16 mouse cellular contexts compared by ENCODE assay signal in genomic region chr13:72184116-72184845, GRCm38 (mm10).
DNase-seq lines count a peak whose midpoint lies in the region; ATAC-seq lines count a peak whose summit lies in the region.
"Had no signal": no experiment of that assay in that cellular context is flagged by ENCODE, and none has a peak within 500 bp of the region (broad histone marks: within the 10 kb centered on the region; RNA-seq: fewer than 3 reads in every experiment).

No protein-coding gene starts in this region.

- H3K4me2 ChIP-seq in hindbrain, embryonic 16.5 days (ENCODE audit: low read length) = no peak overlapping the region; the same call in 1 of the 2 replicates
- H3K4me2 ChIP-seq: heart, embryonic 13.5 days; limb, embryonic 15.5 days had no signal

- H3K36me3 ChIP-seq in hindbrain, embryonic 16.5 days (ENCODE audit: control insufficient read depth, insufficient read depth, low read length) = no peaks in the 10 kb centered on the region
- H3K36me3 ChIP-seq: heart, embryonic 13.5 days; limb, embryonic 15.5 days had no signal

- peak; percentile 43 for DNase-seq in heart, adult 11 months
- no peak for DNase-seq in heart, postnatal 25 days (ENCODE audit: low spot score)
- peak; percentile 8 for DNase-seq in testis, postnatal 14 days (ENCODE audit: low spot score)
- no peak for DNase-seq in testis, postnatal 10 days (ENCODE audit: low spot score)
- DNase-seq in retina, postnatal 7 days (ENCODE audit: low read depth, low spot score) = peak; percentile 4
- DNase-seq in left cerebral cortex, adult 11 months (ENCODE audit: low spot score) = no peak
- no peak for DNase-seq in right cerebral cortex, postnatal 10 days (ENCODE audit: low spot score in 2 of 2)
- DNase-seq: cerebellum, adult 9-10 months; gastrocnemius, postnatal 36 days; kidney, adult 9 months; right cerebral cortex, postnatal 14 days had no signal

- H3K4me1 ChIP-seq in hindbrain, embryonic 16.5 days (ENCODE audit: control insufficient read depth, insufficient read depth, low read depth, low read length) = no peaks in the 10 kb centered on the region; the same call in 1 of the 2 replicates

- H3K27me3 ChIP-seq in hindbrain, embryonic 16.5 days (replicated peaks; ENCODE audit: control insufficient read depth, insufficient read depth, low read length) = no peaks in the 10 kb centered on the region
- H3K27me3 ChIP-seq: heart, embryonic 13.5 days; limb, embryonic 15.5 days had no signal

- H3K27ac ChIP-seq in hindbrain, embryonic 16.5 days (ENCODE audit: low read depth, low read length) = no peak overlapping the region
- H3K27ac ChIP-seq: heart, embryonic 13.5 days; limb, embryonic 15.5 days had no signal

- H3K4me3 ChIP-seq in hindbrain, embryonic 16.5 days (ENCODE audit: low read length) = no peak overlapping the region
- H3K4me3 ChIP-seq: erythroblast, embryonic 14.5 days; heart, embryonic 13.5 days; limb, embryonic 15.5 days had no signal

- intact Hi-C loops in heart, postnatal 25 days (cut with DNase I) = no loop called here

- ATAC-seq in hindbrain, embryonic 16.5 days = peak; percentile 58
- ATAC-seq: liver, postnatal 0 days had no signal

- 58% methylated on average over 15 of the region's 15 CpGs for WGBS in hindbrain, embryonic 16.5 days

- no peaks in the 10 kb centered on the region for H3K9me3 ChIP-seq in hindbrain, embryonic 16.5 days (ENCODE audit: control insufficient read depth, low read length)
- H3K9me3 ChIP-seq: heart, embryonic 13.5 days; limb, embryonic 15.5 days had no signal

- no peak overlapping the region for H3K9ac ChIP-seq in hindbrain, embryonic 16.5 days (ENCODE audit: low read depth, low read length)
- H3K9ac ChIP-seq: heart, embryonic 13.5 days; limb, embryonic 15.5 days; liver, postnatal 0 days had no signal

Comparison
In these comparisons a context has a peak if more than half of its experiments do, and no peak if none do; other contexts are left out.
1. DNase-seq: peak in heart, adult 11 months (single experiment), testis, postnatal 14 days (single experiment) and retina, postnatal 7 days (single experiment); none in heart, postnatal 25 days (single experiment), testis, postnatal 10 days (single experiment), left cerebral cortex, adult 11 months (single experiment) and right cerebral cortex, postnatal 10 days (0 of 2).